Mouse (Mus musculus) adrenal gland, adult 18-20 months (tissue): ENCODE results near the gene Itprip. TPM values are rescaled to one million over a fixed set of nuclear protein-coding genes. Genes with fewer than 3 reads are reported as not detected.

Source experiments
- DNase-seq, 2 experiments: peaks; one replicate each; pipeline ENCODE4 v3.0.0; 2021 to 2022; ENCODE audit warnings: low spot score in 2 of 2
- total RNA-seq, 2 experiments: library from RNA; stranded (reverse); gene quantifications; 1 replicate in 1 of 2; 2 replicates in 1 of 2; pipeline ENCODE4 v1.2.3; 2021

The Itprip gene
- total RNA-seq, 2 experiments from 2014 or later, result 16.8 to 17.7 TPM

DNA sequence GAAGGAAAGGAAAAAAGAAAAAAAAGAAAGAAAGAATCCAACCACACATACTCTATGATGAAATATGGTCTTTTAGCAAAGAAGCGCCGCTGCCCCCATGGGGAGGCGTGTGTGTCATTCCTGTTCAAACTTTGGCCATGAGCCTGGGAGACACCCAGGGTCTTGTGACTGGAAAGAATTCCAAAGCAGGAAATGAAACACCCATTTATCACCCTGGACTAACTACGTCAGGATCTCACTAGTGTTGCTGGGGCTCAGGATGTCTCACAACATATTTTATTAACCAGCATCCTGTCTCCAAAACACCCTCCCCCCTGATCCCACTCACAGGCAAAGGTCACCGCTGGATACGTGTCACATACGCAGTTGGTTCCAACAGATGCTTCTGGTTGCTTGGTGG, 32.5 kb downstream of the Itprip start:
- no peak for DNase-seq

DNA sequence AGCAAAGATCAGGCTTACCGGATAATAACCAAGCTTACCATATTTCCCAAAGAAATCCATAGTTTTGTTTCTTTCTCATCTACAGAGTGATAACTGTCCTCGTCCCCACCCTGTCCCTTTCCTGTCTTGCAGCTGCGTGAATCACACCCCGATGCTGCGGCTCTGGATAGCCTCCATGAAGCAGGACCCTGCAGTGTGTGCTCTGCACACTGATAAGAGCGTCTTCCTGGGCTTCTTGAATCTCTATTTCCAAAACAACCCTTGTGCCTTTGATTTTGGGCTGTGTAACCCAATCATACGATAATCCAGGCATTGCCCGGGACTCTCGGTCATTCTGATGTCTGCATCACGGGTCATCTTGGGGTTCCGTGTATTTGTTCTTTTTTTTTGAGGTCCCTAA, 33.2 kb downstream of the Itprip start:
- DNase-seq, result no peak

DNA sequence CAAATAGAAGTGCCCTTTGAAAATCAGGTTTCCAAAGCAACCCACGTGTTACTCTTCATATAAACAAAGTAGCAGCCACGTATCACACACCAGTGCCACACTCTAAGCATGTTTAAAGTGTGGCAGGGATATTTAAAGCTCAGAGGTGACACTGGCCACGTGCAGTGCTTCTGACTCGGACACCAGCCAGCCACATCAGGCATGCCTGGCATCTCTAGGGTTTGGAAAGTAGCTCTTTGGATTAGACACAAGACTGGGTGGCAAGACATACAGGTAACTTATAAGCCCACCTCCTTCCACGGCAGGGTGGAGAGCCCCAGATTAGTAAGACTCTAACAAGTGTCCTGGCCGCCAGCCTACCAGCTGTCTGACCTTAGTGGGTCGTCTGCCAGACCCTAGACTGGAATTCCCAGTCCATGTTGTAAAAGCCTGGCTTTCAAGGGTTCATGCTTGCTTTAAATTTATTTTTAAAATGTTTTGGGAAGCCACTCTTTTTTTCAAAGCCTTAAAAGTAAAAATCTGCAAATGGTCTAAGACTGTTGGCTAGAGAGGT, 33.8 kb downstream of the Itprip start:
- no peak for DNase-seq

DNA sequence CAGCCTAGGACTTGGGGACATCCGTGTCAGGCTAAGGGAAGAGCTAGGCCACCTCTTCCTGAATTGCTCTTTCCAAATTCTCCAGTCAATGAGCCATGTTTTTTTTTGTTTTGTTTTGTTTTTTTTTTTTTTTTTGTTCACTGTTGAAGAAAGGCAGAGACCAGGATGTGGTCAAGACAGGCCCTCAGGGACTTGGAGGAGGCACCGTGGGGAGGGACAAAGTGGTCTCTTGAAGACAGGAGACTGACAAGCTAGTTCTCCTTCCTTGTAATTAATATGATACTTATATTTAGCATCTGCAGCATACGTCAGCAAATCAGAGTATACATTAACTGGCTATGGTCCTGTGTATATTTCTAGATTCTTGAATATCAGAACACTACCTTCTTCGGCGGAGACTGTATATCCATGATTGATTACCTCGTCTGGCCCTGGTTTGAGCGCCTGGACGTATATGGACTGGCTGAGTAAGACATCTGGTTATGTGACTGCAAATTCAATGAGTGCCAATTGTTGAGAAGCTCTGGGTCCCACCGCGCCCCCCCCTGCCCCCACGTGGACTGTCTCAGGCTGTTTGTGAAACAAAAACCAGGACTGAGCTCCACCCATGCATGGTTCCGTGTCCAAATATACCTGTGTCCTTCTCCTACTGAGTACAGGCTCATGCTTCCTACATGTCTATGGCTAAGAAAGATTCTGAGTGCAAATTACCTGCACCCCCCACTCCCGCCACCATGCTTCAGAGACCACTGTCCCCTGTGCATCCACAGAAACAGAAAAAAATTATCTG, 34.6 kb downstream of the Itprip start:
- no peak for DNase-seq

DNA sequence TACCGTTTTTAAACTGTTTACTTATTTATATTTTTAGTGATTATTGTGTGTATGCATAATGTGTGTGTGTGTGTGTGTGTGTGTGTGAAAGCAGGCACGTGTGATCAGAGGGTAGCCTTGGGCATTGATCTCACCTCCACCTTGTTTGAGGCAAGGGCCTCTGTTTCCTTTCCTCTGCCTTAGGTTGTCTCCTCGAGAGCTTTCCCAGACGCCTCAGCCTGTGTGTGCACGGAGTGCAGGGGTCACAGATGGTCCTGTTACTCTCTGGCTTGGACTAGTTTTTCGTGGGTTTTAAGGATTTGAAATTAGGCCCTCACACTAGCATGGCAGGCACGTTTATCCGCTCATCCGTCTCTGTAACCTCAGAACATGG, 36.2 kb downstream of the Itprip start:
- DNase-seq, result no peak

DNA sequence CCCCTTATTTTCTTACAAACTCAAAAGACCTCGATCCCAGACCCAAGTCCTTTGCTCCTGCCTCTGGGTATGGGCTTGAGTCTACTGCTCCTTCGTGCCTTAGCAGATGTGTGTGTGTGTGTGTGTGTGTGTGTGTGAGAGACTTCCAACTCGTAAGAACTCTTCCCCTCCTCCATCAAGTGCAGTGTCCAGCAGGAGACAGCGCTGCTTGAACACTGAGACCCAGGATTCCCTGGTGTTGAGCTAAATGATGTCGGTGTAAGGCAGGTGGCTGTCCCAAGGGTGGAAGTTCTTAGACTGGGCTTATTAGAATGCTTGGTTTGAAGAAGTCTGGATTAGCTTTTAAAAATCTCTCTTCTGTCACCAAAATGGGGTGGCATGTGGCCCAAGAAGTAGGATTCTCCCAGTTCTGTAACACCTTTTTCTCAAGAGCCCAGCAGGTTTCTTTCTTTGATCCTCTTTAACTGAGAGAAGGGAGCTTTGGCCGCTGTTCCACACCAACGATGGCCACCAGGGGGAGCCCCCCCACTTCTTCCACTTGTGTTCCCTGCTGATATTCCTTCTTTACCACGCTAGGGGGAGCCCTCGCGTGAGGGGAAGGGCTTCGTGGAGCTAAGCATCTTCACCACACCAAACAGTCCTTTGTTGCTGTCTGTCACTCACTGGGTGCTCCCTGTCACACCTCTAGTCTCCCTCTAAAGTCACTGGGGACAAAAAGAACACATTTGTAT, 36.8 kb downstream of the Itprip start:
- DNase-seq, result peak; percentile 79 to 82

DNA sequence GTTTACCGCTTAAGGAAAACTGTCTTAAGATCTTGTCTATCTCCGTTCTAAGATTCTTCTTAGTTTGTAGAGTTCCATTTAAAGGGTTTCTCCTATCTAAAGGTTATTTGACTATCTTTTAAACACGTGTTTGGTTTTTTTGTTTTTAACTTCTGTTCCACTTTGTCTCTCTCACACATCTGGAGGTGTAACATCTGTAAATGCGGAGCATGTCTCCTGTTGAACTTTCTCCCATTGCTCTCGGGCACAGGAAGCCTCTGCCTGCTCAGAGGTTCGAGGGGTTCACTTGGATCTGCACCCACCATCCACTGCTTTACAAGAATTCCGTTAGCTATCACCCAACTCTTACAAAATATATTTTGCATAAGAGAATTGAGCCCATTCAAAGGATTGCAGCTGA, 37.6 kb downstream of the Itprip start:
- DNase-seq, result no peak

DNA sequence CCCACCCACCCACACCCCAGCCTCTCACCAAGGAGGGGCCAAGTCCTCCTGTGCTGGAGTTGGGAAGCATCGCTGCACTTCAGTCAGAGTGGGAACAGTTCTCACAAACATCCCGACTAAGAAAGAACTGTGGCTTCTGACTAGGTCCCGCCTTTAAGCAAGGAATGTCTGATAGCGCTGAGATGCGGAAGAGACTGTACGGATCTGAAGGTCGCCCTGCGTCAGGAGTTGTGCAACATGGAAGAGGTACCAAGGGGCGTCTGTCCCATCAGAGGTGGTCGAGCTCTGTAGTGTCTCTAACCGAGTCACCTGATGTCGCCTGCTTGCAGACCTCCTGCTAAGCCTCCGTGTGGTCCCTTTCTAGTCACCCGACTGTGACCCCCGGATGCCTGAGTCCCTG, 42.8 kb downstream of the Itprip start:
- DNase-seq, result no peak

DNA sequence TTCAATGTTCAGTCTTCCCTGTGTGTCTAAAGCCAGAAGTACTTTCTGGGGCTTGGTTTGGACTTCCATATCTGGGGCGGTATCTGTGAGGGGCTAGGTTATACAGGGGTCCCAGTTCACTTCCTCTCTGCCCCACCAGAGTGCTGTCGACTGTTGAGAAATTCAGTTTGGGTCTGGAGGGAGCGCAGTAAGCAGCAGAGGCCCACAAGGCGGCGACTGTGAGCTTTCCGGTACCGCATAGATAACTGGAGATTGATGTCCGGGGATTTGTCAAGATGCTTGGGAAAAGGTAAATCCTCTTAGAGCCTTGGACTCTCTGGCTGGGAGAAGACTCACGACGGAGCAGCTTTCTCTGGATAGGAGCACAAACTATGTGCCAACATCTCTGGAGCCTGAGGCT, 47.6 kb downstream of the Itprip start:
- DNase-seq, result no peak

DNA sequence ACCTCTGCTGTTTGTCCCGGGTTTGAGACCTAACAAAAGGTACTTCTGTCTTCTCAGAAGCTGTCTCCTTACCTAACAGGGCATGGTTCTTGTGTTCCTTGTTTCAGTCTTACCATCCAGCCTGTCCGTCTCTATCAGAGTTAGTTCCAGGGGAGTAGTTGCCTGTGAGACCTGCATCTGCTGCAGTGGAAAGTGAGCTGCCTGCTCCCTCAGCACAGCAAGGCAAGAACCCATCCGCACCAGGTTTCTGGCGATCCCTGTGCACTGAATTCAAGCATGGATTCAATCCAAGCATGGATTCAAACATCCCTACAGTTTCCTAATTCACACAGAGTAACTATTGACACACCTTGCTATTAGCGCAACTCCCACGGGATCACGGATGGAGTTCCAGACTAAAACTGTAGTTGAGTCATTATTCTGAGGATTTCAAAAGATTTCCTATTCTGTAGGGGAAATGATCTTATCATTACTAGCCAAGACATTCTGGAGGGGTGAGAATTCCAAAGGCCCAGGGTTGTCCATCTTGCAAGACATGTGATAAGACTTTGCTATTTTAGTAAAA, 48.9 kb downstream of the Itprip start:
- no peak for DNase-seq

DNA sequence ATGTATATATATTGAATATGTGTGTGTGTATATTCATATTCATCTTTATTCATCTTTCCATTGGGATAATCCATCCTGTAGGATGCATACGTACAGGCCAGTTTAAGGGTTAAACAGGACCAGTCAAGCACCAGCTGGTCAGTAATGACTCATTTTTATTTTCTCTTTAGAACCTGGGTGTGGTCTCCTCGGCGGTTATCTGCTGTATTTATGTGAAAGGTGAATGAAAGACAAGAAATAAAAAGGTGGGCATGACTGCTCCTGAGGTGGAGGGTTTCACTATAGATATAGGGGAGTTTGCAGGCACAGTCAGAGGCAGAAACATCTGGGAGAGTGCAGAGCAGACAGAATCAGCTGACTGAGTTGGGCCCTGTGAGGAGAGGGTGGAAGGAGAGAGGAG, 49.6 kb downstream of the Itprip start:
- no peak for DNase-seq

DNA sequence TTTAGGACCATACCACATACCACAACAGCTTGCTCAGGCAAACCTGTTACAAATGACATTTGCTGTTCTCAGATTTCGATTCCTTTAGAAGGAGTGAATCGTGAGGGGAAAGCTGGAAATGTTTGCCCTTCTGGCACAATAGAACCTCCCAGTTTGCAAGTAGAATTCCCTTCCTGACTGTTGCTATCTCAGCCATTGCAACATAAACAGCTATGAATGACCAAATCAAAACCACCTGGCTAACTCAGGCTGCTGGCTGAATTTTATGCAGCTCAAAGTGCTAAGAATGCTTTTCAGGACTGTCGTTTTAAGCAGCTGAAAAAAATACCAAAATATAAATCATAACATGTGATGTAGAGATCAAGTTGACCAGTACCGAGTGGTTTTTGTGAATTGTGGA, 50.1 kb downstream of the Itprip start:
- no peak for DNase-seq

DNA sequence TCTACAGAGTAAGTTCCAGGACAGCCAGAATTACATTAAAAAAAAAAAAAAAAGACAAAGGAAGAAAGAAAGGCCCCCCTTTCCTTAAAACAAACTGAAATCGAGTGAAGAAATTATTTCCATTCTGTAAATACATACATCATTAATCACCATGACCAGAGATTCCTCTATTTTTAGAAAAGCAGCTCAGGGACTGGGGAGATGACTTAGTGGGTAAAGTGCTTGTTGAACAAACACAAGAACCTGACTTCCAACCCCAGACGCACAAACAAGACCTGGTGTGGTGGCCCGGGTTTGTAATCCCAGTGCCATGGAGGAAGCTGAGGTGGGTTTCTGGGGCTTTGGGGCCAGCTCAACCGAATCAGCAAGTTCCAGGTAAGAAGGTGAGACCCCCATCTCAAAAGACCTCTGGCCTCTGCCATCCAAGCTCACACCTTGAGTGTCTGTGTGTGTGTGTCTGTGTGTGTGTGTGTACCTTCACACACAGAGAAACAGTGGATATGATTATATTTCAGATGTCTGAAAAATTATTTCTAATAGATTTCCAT, 51.4 kb downstream of the Itprip start:
- no peak for DNase-seq

DNA sequence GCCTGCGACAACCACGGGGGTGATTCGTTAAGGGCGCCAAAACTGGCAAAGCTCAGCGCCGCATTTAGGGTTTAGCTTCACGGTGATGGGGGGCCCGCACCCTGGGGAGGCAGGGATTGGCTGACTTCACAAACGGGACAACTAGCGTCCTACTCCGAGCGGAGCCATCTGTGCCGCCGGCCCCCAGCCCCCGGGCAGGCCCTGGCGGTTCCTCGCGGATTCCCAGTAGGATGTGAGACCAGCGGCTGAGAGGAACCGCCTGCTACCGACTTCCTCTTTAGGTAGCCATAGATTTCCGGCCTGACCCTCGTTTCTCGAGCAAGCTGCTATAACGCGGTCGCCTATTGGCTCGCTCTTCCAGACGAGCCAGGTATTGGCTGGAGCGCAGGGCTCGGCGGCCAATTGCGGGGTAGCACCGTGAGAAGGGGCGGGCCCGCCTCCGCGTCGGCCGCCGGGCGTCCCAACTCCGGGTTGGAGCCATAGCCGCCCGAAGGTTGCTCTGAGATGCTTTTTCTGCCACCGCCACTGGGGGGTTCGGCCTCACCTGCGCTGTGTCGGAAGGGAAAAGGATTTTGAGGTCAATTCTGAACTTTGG, 53.6 kb downstream of the Itprip start, which contains the start of gene Gsto2:
Gene Gsto2 (plus strand): TSS at position 182 of the 595 bp plus-strand sequence.
- peak; percentile 86 to 87 for DNase-seq

DNA sequence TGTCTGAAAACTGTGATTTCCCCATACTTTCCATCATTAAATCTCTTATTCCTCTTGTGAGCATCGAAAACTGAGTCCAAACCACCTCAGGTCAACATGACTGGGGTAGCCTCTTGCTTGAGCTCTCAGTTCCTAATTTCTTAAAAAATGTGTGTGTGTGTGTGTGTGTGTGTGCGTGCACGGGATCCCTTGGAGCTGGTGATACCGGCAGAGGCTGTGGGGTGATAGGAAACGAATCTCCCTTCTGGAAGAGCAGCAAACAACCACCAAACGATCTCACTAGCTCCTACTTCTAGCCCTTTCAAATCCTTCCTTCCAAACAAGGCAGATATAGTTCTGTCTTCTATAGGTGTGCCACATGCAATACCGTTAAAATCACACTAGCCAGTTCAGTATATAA, 54.4 kb downstream of the Itprip start:
- no peak for DNase-seq

DNA sequence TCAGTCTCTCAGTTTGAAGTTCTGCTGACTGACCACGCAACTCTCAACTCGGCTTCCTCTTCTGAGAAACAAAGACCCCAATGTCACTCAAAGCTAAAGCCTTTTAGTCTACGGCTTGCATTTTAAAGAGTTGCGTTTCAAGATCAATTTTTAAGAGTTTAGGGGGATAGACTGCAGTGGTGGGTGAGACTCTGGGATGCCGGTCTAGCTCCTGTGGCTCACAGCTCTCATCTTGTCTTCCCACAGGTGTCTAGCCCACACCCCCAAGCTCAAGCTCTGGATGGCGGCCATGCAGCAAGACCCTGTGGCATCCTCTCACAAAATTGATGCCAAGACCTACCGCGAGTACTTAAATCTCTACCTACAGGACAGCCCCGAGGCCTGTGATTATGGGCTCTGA, 55.0 kb downstream of the Itprip start:
- DNase-seq, result no peak

DNA sequence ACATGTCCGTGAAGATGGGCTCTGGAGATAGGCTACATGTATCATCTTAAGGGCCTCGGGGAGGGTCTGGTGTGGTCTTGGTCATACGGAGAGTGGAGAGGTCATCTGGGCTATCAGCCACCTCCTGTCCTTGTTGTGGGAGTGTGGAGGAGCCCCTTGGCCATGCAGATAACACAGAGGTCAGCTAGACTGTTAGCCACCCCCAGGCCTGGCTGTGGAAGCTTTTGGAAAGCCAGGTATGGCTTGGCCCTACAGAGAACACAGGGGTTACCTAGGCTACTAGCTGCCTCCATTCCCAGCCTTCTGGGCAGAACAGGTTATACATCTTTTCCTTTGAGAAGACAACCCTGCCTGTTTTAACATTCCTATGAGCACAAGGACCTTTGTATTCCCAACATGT, 56.5 kb downstream of the Itprip start:
- DNase-seq, result no peak

DNA sequence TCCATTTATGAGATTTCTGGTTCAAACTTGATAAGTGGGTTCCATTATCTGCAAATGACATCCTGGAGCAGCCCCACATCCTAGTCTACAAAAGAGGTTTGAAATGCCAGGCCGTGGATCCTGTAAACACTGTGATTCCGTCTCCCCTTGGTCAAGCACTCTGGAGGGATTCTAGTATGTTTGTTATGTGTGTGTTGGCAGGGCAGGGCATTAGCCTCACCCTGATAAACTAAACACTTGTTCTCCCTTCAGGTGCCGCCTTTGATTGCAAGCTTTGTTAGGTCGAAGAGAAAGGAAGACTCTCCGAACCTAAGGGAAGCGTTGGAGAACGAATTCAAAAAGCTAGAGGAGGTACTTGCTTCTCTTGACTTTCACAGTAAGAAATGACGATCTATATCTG, 59.9 kb downstream of the Itprip start:
- no peak for DNase-seq

DNA sequence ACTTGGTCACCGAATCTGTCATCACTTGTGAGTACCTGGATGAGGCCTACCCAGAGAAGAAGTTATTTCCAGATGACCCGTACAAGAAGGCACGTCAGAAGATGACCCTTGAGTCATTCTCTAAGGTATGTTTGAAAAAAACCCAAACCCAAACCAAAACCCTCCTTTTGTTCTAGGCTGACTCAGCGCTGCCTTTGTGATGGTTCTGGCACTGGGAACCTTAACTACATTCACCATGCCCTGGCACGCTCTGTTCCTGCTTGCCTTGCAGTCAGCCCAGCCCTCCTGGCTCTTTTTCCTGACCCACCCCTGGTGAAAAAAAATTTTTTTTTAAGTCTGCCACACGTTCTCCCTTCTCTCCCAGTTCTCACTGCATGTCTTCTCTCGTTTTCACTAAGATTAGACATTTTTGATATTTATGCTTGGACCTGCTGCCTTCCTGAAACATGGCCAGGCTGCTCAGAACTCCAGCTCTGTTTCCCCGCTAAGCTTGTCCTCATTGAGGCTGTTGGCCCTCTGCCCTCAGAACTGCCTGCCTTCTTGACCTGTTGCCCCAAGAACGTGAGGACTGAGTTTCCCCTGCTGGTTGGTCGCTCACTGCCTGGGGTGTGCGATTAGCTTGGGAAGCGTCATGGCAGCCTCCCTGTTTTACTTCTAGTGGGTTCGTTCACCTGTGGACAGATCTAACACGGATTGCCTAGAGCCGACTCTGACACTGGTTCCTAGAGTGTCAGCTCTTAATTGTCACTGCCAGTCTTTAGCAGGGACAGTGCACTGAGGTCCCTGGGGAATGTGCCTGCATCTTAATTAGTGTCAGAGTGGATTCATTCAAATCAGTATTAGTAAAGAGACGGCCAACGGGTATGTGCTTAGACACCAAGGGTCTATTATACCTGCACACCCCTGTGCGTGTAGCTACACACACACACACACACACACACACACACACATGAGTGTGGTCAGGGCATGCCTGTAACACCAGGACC, 60.8 kb downstream of the Itprip start:
- DNase-seq, result no peak
